Mouse (Mus musculus) adrenal gland, postnatal 10 days (tissue): ENCODE results near the gene Pla2g16. TPM values are rescaled to one million over a fixed set of nuclear protein-coding genes. Genes with fewer than 3 reads are reported as not detected.

Experiments
- DNase-seq: peaks from one replicate; pipeline ENCODE4 v3.0.0; 2021; ENCODE audit warnings: mixed read lengths
- total RNA-seq, 2 experiments: library from RNA; stranded (reverse); gene quantifications; 2 replicates each; pipeline ENCODE4 v1.2.3; 2021

Pla2g16 gene
- total RNA-seq, 2 experiments from 2014 or later, result 83.3 to 97.3 TPM

- DNase-seq, result no peak
These were observed 6.4 kb downstream of the Pla2g16 start for GRCm38 (mm10) chr19:7563676-7564075.

GRCm38 (mm10) chr19:7564457-7564856 is 7.2 kb downstream of the Pla2g16 start:
- no peak for DNase-seq

- no peak for DNase-seq
These were observed 9.6 kb downstream of the Pla2g16 start for GRCm38 (mm10) chr19:7566826-7567225.

GRCm38 (mm10) chr19:7568364-7568763 is 11.1 kb downstream of the Pla2g16 start:
- no peak for DNase-seq

- no peak for DNase-seq
These were observed 12.4 kb downstream of the Pla2g16 start for GRCm38 (mm10) chr19:7569650-7570049.

- no peak for DNase-seq
These were observed 18.9 kb downstream of the Pla2g16 start for GRCm38 (mm10) chr19:7576180-7576579.

GRCm38 (mm10) chr19:7577710-7578109 is 20.5 kb downstream of the Pla2g16 start:
- DNase-seq, result no peak

GRCm38 (mm10) chr19:7581042-7581441 is 23.8 kb downstream of the Pla2g16 start:
- DNase-seq, result no peak

- DNase-seq, result no peak
These were observed 25.8 kb downstream of the Pla2g16 start for GRCm38 (mm10) chr19:7583101-7583500.

GRCm38 (mm10) chr19:7583599-7583998 is 26.3 kb downstream of the Pla2g16 start:
- DNase-seq, result no peak

GRCm38 (mm10) chr19:7585279-7585678 is 28.0 kb downstream of the Pla2g16 start:
- DNase-seq, result peak; percentile 47

- DNase-seq, result no peak
These were observed 28.5 kb downstream of the Pla2g16 start for GRCm38 (mm10) chr19:7585764-7586163.

GRCm38 (mm10) chr19:7590795-7591194 is 33.5 kb downstream of the Pla2g16 start:
- DNase-seq, result no peak

GRCm38 (mm10) chr19:7592018-7592417 is 34.8 kb downstream of the Pla2g16 start:
- DNase-seq, result peak; percentile 39

GRCm38 (mm10) chr19:7595534-7595933 is 38.3 kb downstream of the Pla2g16 start:
- DNase-seq, result peak; percentile 63

- DNase-seq, result peak; percentile 21
These were observed 41.2 kb downstream of the Pla2g16 start for GRCm38 (mm10) chr19:7598481-7598880.

- DNase-seq, result peak; percentile 63
These were observed 44.3 kb downstream of the Pla2g16 start for GRCm38 (mm10) chr19:7601551-7601950.

- no peak for DNase-seq
These were observed 46.8 kb downstream of the Pla2g16 start for GRCm38 (mm10) chr19:7604107-7604506.

GRCm38 (mm10) chr19:7605013-7605412 is 47.8 kb downstream of the Pla2g16 start:
- no peak for DNase-seq

GRCm38 (mm10) chr19:7605930-7606783 is 48.9 kb downstream of the Pla2g16 start:
- peak; percentile 60 for DNase-seq

- DNase-seq, result peak; percentile 61
These were observed 49.8 kb downstream of the Pla2g16 start, which contains the start of gene Lgals12 for GRCm38 (mm10) chr19:7606801-7607689. Lgals12 (minus strand) TSS chr19:7607193.

GRCm38 (mm10) chr19:7607690-7608201 is 50.5 kb downstream of the Pla2g16 start:
- DNase-seq, result no peak
